Mouse (Mus musculus) stomach, postnatal 0 days (tissue): Measurements from ENCODE around the gene Casc1. TPM values are rescaled to one million over a fixed set of nuclear protein-coding genes. Genes with fewer than 3 reads are reported as not detected.
"Not testable (repeated sequence)": the region's sequence is repeated elsewhere in the genome, so short reads cannot be mapped to it uniquely, and the experiment has no call there.

Experiments
- ATAC-seq: fragments of 200-750 bp; cut with Nextera tagmentation; 2 replicates; pipeline ENCODE4 v1.8.0; 2017; ENCODE audit not compliant: low FRiP score, low TSS enrichment
- DNase-seq: peaks from one replicate; pipeline ENCODE4 v3.0.0-alpha.2; 2016; ENCODE audit warnings: low spot score
- H3K27ac ChIP-seq: fragments of 300-500 bp; sonication (generic); replicated peaks from 2 replicates; pipeline ENCODE4 v1.5.1; 2014; ENCODE audit warnings: mild to moderate bottlenecking, control low read depth
- H3K27me3 ChIP-seq: fragments of 300-500 bp; sonication (generic); 2 replicates; pipeline ENCODE4 v1.6.1; 2014; ENCODE audit warnings: low read length; ENCODE audit not compliant: control insufficient read depth, insufficient read depth
- H3K36me3 ChIP-seq: fragments of 300-500 bp; sonication (generic); 2 replicates; pipeline ENCODE4 v1.6.1; 2014; ENCODE audit warnings: low read length, mixed read lengths; ENCODE audit not compliant: control insufficient read depth, insufficient read depth
- H3K4me1 ChIP-seq: fragments of 300-500 bp; sonication (generic); replicated peaks from 2 replicates; pipeline ENCODE4 v1.6.1; 2014; ENCODE audit warnings: antibody characterized with exemption; ENCODE audit not compliant: control insufficient read depth, insufficient read depth
- H3K4me2 ChIP-seq: fragments of 300-500 bp; sonication (generic); replicated peaks from 2 replicates; pipeline ENCODE4 v1.6.1; 2014; ENCODE audit warnings: low read depth, mild to moderate bottlenecking, control low read depth, moderate library complexity
- H3K4me3 ChIP-seq: fragments of 300-500 bp; sonication (generic); 2 replicates; pipeline ENCODE4 v1.5.1; 2014; ENCODE audit warnings: low read depth, low read length, control low read depth
- H3K9ac ChIP-seq: fragments of 300-500 bp; sonication (generic); 2 replicates; pipeline ENCODE4 v1.6.1; 2014; ENCODE audit warnings: mild to moderate bottlenecking, low read length, control low read depth, mixed read lengths
- H3K9me3 ChIP-seq: fragments of 300-500 bp; sonication (generic); 2 replicates; pipeline ENCODE4 v1.6.1; 2016; ENCODE audit warnings: low read length; ENCODE audit not compliant: control insufficient read depth
- CTCF ChIP-seq: IDR thresholded peaks from 2 replicates; pipeline ENCODE4 v1.5.1; 2016; ENCODE audit warnings: antibody characterized with exemption, low read depth, mild to moderate bottlenecking, moderate library complexity
- EP300 ChIP-seq: optimal IDR thresholded peaks from 2 replicates; pipeline ENCODE3; 2016; ENCODE audit warnings: antibody characterized with exemption
- WGBS: fragments of 180-500 bp; shearing (Covaris S2); extraction: QIAGEN DNeasy Blood & Tissue Kit; methylation state at CpG from one replicate; pipeline ENCODE4 v1.1.7; 2014; 5-methylcytosine and 5-hydroxymethylcytosine counted together
- polyA plus RNA-seq: library from polyadenylated mRNA; unstranded; fragments of >200 nt; fragmentation: Nextera tagmentation; extraction: Ambion mirVana; gene quantifications from 2 replicates; pipeline ENCODE4 v1.2.1, GENCODE M21; 2015

Gene Casc1
- polyA plus RNA-seq, 1 experiment from 2014 or later: 0.16 TPM

- no peaks in the 10 kb centered on the region for H3K4me1 ChIP-seq
- DNase-seq: no peak
- no peaks in the 10 kb centered on the region for H3K9me3 ChIP-seq
- 35% methylated on average over 11 of the region's 11 CpGs for WGBS
- H3K9ac ChIP-seq: no peak overlapping the region
- TF ChIP-seq EP300: no peak
- TF ChIP-seq CTCF: no peak
- H3K36me3 ChIP-seq: no peaks in the 10 kb centered on the region
- H3K4me3 ChIP-seq: no peak overlapping the region
- no peaks in the 10 kb centered on the region for H3K27me3 ChIP-seq
- H3K4me2 ChIP-seq: no peak overlapping the region
- ATAC-seq: no peak
- no peak overlapping the region for H3K27ac ChIP-seq
Measured at GRCm38 (mm10) chr6:145140706-145141105, 70.1 kb downstream of the Casc1 start.

GRCm38 (mm10) chr6:145139776-145140475 is 70.9 kb downstream of the Casc1 start:
- no peak for TF ChIP-seq CTCF
- TF ChIP-seq EP300: no peak
- H3K36me3 ChIP-seq: no peaks in the 10 kb centered on the region
- no peaks in the 10 kb centered on the region for H3K27me3 ChIP-seq
- H3K27ac ChIP-seq: no peak overlapping the region
- H3K4me2 ChIP-seq: no peak overlapping the region
- WGBS: 78% methylated on average over 11 of the region's 11 CpGs
- no peaks in the 10 kb centered on the region for H3K4me1 ChIP-seq
- H3K4me3 ChIP-seq: no peak overlapping the region
- ATAC-seq (no peak), DNase-seq (no peak)
- no peaks in the 10 kb centered on the region for H3K9me3 ChIP-seq
- no peak overlapping the region for H3K9ac ChIP-seq

- DNase-seq: no peak
- no peak for ATAC-seq
- WGBS: 79% methylated on average over 13 of the region's 13 CpGs
- Histone ChIP-seq H3K27me3 (no peaks in the 10 kb centered on the region), H3K36me3 (no peaks in the 10 kb centered on the region), H3K4me1 (no peaks in the 10 kb centered on the region), H3K9me3 (no peaks in the 10 kb centered on the region), H3K9ac (no peak overlapping the region), H3K27ac (no peak overlapping the region), H3K4me2 (no peak overlapping the region), H3K4me3 (no peak overlapping the region)
- TF ChIP-seq EP300: no peak
- TF ChIP-seq CTCF: no peak
Measured at GRCm38 (mm10) chr6:145139236-145139635, 71.6 kb downstream of the Casc1 start.

GRCm38 (mm10) chr6:145136831-145137230 is 74.0 kb downstream of the Casc1 start:
- TF ChIP-seq CTCF (no peak), EP300 (no peak)
- Histone ChIP-seq H3K4me2 (no peak overlapping the region), H3K4me1 (no peaks in the 10 kb centered on the region), H3K27ac (no peak overlapping the region), H3K27me3 (no peaks in the 10 kb centered on the region), H3K4me3 (no peak overlapping the region), H3K9ac (no peak overlapping the region), H3K9me3 (no peaks in the 10 kb centered on the region), H3K36me3 (no peaks in the 10 kb centered on the region)
- DNase-seq (no peak), ATAC-seq (no peak)
- 92% methylated on average over 5 of the region's 5 CpGs for WGBS

GRCm38 (mm10) chr6:145135804-145136203 is 75.0 kb downstream of the Casc1 start:
- H3K9me3 ChIP-seq: no peaks in the 10 kb centered on the region
- H3K27me3 ChIP-seq: no peaks in the 10 kb centered on the region
- TF ChIP-seq EP300 (no peak), CTCF (no peak)
- 54% methylated on average over 9 of the region's 9 CpGs for WGBS
- H3K27ac ChIP-seq: no peak overlapping the region
- H3K4me3 ChIP-seq: no peak overlapping the region
- no peaks in the 10 kb centered on the region for H3K4me1 ChIP-seq
- DNase-seq (no peak), ATAC-seq (0 out of 2 replicates have a peak, but pooled peaks have one; percentile 29)
- H3K4me2 ChIP-seq: no peak overlapping the region
- H3K9ac ChIP-seq: no peak overlapping the region
- no peaks in the 10 kb centered on the region for H3K36me3 ChIP-seq

GRCm38 (mm10) chr6:145135295-145135694 is 75.5 kb downstream of the Casc1 start:
- DNase-seq: no peak
- no peak overlapping the region for H3K4me3 ChIP-seq
- TF ChIP-seq CTCF (no peak), EP300 (no peak)
- 55% methylated on average over 3 of the region's 3 CpGs for WGBS
- H3K4me1 ChIP-seq: no peaks in the 10 kb centered on the region
- H3K36me3 ChIP-seq: no peaks in the 10 kb centered on the region
- H3K9ac ChIP-seq: no peak overlapping the region
- H3K27ac ChIP-seq: no peak overlapping the region
- no peaks in the 10 kb centered on the region for H3K27me3 ChIP-seq
- no peak for ATAC-seq
- no peaks in the 10 kb centered on the region for H3K9me3 ChIP-seq
- H3K4me2 ChIP-seq: no peak overlapping the region

- not testable (repeated sequence) for H3K27ac ChIP-seq, H3K36me3 ChIP-seq, DNase-seq, H3K27me3 ChIP-seq, H3K4me3 ChIP-seq, ATAC-seq, H3K4me1 ChIP-seq, H3K9me3 ChIP-seq, H3K9ac ChIP-seq, H3K4me2 ChIP-seq
- 85% methylated on average over 5 of the region's 5 CpGs for WGBS
Measured at GRCm38 (mm10) chr6:145132969-145133368, 77.8 kb downstream of the Casc1 start.
